Mouse (Mus musculus) regulatory T cell (primary cell): Measurements from ENCODE around the gene Mettl24.

Experiments used
- in situ Hi-C: fragments of 300-600 bp; cut with MboI, MseI; formaldehyde crosslinking; loops from one replicate; pipeline ENCODE4 v1.15.1; 2025; ENCODE audit warnings: high pct_unique_total_duplicates

Gene Mettl24

GRCm38 (mm10) chr10:40736172-40736571 lies 53.1 kb downstream of the Mettl24 start:
- in situ Hi-C loops = no loop called here

- in situ Hi-C loops = no loop called here
Observed at GRCm38 (mm10) chr10:40737274-40738112, 54.4 kb downstream of the Mettl24 start.

- in situ Hi-C loops = no loop called here
Observed at GRCm38 (mm10) chr10:40740696-40741095, 57.6 kb downstream of the Mettl24 start.

- in situ Hi-C loops = no loop called here
Observed at GRCm38 (mm10) chr10:40750293-40751047, 67.4 kb downstream of the Mettl24 start.

GRCm38 (mm10) chr10:40751157-40751556 lies 68.1 kb downstream of the Mettl24 start:
- in situ Hi-C loops = no loop called here

DNA sequence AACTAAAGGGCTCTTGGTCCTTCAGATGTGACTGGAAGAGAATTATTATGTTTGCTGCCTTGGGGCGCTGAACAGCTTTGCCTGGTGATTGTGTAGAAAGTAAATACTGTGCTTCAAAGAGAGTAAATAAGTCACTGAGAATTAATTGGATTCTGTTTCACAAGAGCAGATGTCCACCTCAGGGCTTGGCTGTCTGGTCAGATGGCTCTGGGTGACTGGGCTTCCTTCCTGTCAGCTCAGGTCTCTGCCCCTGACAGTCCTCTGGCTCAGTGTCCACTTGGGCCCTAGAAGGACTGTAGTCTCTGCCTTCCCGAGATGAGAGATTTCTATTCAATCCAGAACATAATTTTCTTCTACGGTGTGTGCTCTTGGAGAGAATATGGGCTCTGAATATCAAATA lies 70.0 kb downstream of the Mettl24 start:
- in situ Hi-C loops = no loop called here

GRCm38 (mm10) chr10:40758171-40759010 lies 75.3 kb downstream of the Mettl24 start:
- in situ Hi-C loops = no loop called here

DNA sequence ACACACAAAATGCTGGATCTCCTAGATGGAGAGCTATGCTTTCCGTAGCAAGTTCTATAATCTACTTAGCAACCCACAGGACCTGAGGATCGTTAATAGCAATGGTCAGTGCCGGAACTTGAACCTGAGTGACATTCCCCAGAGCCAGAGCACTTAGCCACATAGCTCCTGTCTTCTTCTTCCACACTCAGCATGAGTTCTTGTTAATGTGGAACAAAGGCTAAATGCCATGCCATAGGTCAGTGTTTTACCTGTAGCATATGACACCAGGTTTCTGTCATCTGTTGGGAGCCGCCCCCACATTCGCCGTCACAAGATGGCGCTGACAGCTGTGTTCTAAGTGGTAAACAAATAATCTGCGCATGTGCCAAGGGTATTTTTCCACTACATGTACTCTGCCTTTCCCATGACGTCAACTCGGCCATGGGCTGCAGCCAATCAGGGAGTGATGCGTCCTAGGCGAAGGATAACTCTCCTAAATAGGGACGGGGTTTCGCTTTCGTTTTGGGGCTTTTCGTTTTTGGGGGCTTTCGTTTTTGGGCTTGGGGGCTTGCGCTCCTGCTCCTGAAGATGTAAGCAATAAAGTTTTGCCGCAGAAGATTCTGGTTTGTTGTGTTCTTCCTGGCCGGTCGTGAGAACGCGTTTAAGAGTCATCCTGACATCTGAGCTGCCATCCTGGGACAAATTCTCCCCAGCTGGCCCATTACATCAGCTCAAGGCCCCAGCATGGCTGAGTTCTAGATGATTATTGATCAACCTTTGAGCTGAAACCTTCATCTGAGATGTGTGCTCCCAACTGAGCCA lies 76.5 kb downstream of the Mettl24 start:
- in situ Hi-C loops = loop anchor here (10.0 kb wide), 1 partner anchor 175 kb away; no protein-coding TSS in a partner anchor

- in situ Hi-C loops = loop anchor here (10.0 kb wide), 1 partner anchor 176 kb away; no protein-coding TSS in a partner anchor
Observed at GRCm38 (mm10) chr10:40760195-40761009, 77.3 kb downstream of the Mettl24 start.

GRCm38 (mm10) chr10:40761010-40761752 lies 78.1 kb downstream of the Mettl24 start:
- in situ Hi-C loops = loop anchor here (10.0 kb wide), 1 partner anchor 176 kb away; no protein-coding TSS in a partner anchor

- in situ Hi-C loops = loop anchor here (10.0 kb wide), 1 partner anchor 178 kb away; no protein-coding TSS in a partner anchor
Observed at GRCm38 (mm10) chr10:40762624-40763023, 79.5 kb downstream of the Mettl24 start.

- in situ Hi-C loops = loop anchor here (10.0 kb wide), 1 partner anchor 178 kb away; no protein-coding TSS in a partner anchor
Observed at GRCm38 (mm10) chr10:40763084-40763720, 80.1 kb downstream of the Mettl24 start.

- in situ Hi-C loops = no loop called here
Observed at GRCm38 (mm10) chr10:40772266-40772665, 89.2 kb downstream of the Mettl24 start.

- in situ Hi-C loops = no loop called here
Observed at GRCm38 (mm10) chr10:40775151-40775550, 92.1 kb downstream of the Mettl24 start.

- in situ Hi-C loops = no loop called here
Observed at GRCm38 (mm10) chr10:40775655-40776054, 92.6 kb downstream of the Mettl24 start.

GRCm38 (mm10) chr10:40777171-40777570 lies 94.1 kb downstream of the Mettl24 start:
- in situ Hi-C loops = no loop called here

DNA sequence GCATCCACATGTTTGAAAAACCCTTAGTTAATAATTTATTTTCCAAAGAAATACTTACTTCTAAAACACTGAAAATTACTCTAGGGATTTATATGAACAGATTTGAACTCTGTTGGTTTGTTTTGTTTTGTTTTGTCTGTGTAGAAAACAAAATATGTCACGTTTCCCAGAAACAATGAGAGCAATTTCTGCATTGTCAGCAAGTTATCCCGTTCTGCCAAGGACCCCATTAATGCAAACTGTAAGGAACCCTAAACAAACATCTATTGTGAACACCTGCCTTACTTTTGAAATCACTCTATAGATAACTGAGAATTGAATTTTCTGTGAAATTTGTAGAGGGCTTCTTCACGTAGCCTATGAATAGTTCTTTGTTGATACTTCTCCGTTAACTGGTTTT lies 95.4 kb downstream of the Mettl24 start:
- in situ Hi-C loops = no loop called here

GRCm38 (mm10) chr10:40790406-40790805 lies 107.3 kb downstream of the Mettl24 start:
- in situ Hi-C loops = no loop called here

DNA sequence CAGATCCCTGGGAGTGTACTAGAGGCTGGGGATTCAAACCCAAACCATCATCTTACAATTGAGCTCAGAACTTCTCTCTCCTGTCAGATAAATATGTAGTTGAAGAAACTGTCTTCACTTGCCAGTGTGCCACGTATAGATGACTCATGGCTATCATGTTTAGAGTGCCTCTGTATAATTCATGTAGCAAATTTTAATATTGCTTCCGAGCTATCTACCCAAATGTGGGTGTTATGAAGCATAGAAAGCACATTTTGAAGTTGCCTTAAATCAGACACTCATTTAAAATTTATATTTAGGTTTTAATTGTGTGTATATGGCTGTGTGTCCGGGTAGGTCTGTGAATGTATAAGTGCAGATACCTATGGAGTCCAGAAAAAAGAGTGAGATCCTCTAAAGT lies 109.0 kb downstream of the Mettl24 start:
- in situ Hi-C loops = no loop called here
